Mouse (Mus musculus) cerebellum, adult 11-12 months (tissue): ENCODE results near the gene Gabrp.

Experiments used
- DNase-seq: peaks from one replicate; pipeline ENCODE4 v3.0.0; 2022

Gabrp gene

DNA sequence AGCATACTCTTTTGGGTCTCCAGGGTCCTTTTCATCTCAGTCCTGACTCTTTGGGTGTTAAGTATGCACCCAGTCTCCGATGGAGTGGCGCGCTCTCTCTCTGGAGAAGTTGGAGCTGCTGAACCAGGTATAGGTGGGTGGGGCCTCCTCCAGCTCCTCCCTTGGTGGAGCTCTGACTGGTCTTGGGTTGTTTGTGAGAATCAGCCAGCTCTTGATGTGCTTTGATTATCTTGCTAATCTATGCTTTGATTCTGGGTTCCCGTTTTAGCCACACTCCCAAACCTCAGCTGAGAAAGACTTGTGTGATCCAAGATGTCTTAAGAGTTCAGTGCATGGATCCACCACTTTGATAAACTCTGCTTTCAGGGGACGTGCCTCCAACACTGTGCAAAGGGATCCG, at the start of gene Gabrp:
Gene Gabrp (minus strand): TSS at position 101 of the 400 bp plus-strand sequence.
- no peak for DNase-seq

DNA sequence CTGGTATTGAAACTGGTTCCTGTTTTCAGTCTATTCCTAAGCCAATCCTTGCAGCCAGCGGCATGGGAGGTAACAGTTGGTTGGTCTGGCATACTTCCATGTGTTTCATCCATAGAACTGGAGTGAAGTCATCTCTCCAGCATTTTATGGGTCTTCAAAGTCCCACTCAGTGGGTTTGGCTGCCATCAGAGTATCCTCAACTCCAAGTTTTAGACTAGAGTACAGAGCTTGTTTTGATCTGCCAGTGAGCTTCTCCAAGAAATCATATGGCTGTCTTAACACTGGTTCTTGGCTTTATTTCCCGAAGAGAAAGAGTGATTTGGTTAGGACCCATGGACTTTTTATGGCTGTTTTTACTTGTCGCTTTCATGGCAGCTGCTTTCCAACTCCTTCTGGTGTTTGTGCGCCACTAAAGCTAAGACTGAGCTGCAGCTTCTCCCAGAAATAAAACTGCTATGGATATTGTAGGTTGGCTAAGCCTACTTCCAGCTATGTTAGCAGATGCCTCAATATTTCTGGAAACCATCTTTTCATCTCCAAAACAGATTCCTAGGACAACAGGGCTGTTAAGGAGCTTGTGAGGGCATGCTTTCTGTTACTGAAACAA, 48.5 kb upstream of the Gabrp start:
- no peak for DNase-seq

DNA sequence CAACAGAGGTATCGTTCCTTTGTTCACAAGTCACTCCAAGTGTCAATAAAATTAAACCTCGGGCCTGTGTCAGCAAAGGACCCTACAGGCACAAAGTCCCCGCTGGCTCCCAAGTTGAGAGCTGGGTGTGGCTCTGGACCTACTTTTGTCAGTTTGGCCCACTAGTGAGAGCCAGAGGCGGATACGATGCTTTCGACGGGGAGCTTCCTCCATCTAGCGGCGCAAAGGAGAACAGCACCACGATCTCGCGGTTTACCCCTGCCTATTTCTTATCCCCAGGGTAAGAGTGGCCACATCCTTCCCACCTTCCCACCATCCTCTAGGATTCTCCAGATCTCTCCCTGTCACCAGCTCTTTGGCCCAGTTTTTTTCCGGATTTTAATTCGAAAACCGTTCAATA, 35.5 kb upstream of the Gabrp start:
- peak; percentile 25 for DNase-seq

DNA sequence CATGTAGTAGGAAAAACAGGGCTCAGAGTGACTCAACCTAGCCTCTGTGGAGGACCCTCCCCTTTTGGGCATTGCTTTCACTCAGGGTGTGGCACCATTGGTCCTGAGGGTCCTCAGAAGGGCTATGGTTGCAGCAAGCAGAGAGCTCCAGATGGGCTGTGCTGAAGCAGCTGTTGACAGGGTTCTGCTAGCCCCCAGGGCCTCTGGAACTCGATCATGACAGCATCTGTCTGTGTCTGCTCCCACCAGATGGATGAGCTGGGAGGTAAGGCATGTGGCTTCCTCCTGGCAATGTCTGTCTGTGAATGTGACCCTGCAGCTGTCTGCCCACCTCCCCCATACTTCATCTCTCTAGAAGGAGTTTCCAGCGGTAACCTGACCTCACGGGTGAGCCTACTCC, 29.0 kb upstream of the Gabrp start:
- DNase-seq, result no peak

DNA sequence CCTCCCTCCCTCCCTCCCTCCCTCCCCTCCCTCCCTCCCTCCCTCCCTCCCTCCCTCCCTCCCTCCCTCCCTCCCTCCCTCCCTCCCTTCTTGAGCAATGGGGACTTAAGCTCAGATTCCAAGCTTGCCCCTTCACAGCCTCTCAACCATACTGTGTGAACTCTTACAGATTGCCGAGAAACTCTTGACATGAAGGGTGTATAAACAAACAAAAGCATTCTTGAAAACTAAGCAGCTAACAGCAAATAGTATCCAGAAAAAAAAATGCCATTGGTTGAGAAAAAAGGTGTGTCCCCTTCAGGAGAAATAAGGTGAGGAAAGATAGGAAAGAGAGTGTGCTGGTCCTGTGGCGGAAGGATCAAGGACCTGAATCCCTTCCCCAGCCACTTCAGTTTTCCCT, 24.4 kb upstream of the Gabrp start:
- no peak for DNase-seq

DNA sequence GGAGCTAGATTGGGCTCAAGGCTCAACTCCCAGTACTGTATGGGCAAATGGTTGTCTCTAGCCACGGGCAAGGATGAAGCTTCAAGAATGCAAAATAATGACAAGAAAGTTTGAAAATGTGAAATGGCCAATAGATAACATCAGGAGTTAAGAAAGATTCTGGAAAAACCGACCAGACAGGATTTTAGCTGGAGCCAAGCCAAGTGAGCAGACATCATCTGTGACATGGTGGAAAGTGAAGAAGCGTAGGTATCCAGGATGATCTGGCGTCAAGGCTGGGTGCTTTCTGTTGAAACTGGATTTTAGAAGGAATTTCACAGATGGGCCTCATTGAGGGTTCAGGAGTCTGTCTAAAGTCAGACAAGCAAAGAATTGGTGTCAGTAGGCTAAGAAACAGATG, 20.2 kb upstream of the Gabrp start, which contains the start of gene D130052B06Rik:
Gene D130052B06Rik (plus strand): TSS at position 317 of the 400 bp plus-strand sequence.
- no peak for DNase-seq

DNA sequence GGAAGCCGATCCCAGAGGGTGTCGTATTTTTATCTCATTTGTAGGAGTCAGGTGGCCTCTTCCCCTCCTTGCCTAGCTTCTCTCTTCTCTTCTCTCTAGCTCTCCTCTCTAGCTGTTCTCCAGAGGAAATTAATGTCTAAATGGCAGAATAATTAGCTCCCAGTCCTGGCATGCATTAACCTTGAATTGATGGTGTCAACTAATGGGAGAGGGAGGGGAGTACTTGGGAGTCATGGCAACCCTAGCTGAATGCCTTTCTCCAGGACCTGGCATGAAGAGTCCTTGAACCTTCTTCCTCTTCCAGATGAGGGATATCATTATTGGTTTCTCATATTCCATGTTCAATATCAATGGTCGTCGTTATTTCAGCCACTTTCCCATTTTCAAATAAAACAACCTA, 17.9 kb upstream of the Gabrp start:
- no peak for DNase-seq

DNA sequence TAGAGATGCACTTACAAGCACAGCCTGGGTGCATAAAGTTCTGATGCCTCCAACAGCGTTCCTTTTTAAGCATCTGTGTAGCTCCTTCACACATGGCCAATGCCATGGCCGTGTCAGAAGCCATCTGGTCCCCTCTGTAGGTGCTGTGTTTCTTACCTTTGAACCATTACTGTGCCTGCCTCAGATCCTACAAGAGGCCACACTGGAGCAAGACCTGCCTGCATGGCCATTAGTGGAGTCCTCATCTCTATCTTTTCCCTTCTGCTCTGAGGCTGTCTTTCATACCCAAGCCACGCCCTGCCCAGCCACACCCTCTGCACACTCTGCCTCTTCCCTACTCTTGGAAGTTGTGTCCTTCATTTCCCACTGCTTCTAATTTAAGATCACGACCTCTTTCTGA, 14.1 kb upstream of the Gabrp start:
- no peak for DNase-seq

- DNase-seq, result no peak
These were observed 12.0 kb upstream of the Gabrp start for GRCm38 (mm10) chr11:33590771-33591170.

DNA sequence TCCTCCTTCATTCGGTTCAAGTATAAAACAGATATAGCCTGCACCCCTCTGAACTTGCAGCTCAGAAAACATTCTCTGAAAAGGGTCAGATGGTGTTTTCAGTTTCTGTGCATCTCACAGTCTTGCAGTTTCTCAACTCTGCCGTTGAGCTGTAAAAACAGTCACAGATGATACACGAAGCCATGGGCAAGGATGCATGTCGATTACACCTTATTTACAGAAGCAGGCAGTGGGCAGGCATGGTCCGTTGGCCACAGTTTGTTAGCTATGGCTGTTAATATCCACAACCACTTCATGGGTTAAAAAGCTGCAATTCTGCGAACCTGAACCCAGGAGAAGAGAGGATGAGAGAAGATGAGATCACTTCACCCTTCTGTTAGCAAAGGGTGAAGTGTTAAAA, 7.9 kb upstream of the Gabrp start:
- no peak for DNase-seq

DNA sequence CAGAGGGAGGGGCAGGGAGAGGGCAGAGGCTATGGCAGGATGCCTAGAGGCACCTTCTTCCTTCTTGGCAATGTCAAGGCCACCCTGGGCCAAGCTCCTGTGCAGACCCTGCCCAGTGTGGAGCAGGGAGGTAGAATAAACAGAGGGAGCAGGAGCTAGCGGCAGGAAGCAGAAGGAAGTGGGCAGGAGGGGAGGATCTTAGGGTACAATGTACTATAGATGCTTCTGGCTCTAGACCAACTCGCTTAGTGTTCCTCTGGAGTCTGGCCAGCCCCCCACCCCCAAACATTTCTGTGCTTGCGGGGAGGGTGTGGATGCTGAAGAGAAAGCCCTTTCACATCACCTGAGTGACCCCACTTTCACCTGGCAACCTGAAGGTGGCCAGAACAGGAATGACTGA, 862 bp upstream of the Gabrp start:
- no peak for DNase-seq

DNA sequence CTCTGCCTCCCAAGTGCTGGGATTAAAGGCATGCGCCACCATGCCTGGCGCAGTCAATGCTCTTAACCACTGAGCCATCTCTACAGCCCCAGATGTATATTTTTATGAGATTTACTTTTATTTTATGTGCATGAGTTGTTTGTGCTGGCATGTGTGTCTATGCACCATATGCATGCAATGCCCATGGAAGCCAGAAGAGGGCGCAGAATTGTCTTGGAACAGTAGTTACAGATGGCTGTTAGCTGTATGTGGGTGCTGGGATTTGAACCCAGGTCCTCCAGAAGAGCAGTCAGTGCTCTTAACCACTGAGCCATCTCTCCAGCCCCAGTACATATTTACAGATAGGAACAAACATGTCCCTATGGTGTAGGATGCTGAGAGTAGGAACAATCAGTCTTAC, 3.8 kb downstream of the Gabrp start:
- DNase-seq, result no peak

- no peak for DNase-seq
These were observed 8.3 kb downstream of the Gabrp start for GRCm38 (mm10) chr11:33570413-33570812.

GRCm38 (mm10) chr11:33563921-33564320, 14.8 kb downstream of the Gabrp start:
- DNase-seq, result no peak

- peak; percentile 10 for DNase-seq
These were observed 24.6 kb downstream of the Gabrp start for GRCm38 (mm10) chr11:33554123-33554522.

DNA sequence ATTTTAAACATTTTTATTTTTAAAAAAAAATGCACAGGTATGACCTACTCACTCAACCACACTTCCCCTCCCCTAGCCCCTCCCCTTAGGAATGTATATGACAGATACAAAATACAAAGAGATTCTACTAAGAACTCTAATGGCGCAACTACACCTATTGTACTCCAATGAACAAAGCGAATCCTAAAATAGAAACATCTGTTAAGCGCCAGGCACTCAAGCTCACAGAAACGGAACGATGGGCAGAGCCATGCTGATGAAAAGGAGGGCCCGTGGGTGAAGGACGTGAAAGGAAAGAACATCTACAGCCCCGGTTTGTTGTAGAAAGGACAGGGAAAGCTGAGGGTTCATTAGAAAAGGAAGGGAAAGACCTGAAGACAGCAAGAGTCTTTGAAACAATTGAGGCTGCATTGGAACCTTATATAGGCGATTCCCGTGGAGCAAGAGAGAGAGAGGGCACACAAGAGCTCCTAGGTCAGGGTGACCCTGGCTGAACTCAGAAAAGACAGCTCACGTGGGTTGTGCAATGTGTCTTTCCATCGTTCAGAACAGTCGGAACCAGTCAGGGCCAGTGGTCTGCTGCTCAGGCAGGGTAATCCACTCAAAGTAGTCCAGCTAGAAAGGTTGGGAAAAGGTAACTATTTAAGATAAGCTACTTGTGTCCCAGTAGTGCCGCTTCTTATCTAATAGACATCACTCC, 27.7 kb downstream of the Gabrp start:
- no peak for DNase-seq

DNA sequence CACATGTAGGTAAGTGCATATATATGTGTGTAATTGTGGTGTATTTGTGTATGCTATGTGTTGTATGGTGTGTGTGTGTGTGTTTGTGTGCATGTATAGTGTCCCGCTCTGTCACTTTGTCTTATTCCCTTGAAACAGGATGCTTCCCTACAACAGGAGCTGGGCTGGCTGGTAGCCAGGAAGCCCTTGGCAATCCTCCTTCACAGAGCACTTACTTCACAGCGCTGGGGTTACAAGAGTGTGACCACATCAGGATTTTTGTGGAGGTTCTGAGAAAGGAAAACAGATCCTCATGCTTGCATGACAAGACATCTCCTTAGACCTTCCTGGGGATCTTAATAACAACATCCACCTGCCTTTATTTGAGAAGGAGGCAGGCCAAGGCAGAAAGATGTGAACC, 31.4 kb downstream of the Gabrp start:
- no peak for DNase-seq

- no peak for DNase-seq
These were observed 33.8 kb downstream of the Gabrp start for GRCm38 (mm10) chr11:33544945-33545344.

GRCm38 (mm10) chr11:33544121-33544520, 34.6 kb downstream of the Gabrp start:
- no peak for DNase-seq

- no peak for DNase-seq
These were observed 41.2 kb downstream of the Gabrp start for GRCm38 (mm10) chr11:33537390-33538125.

GRCm38 (mm10) chr11:33536636-33537035, 42.1 kb downstream of the Gabrp start:
- no peak for DNase-seq

DNA sequence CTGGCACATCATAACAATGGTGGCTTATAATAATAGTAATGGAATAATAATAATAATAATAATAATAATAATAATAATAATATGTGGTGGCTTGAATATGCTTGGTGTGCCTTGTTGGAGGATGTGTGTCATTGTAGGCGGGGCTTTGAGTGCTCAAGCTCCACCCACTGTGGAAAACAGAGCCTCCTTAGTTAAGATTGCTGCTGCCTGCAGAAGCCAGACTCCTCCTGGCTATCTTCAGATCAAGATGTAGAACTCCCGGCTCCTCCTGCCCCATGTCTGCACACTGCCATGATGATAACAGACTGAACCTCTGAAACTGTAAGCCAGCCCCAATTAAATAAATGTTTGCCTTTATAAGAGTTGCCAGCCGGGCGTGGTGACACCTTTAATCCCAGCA, 44.2 kb downstream of the Gabrp start:
- no peak for DNase-seq

GRCm38 (mm10) chr11:33533577-33533976, 45.2 kb downstream of the Gabrp start:
- DNase-seq, result no peak

- no peak for DNase-seq
These were observed 49.2 kb downstream of the Gabrp start for GRCm38 (mm10) chr11:33529576-33529975.
